11 mouse cellular contexts compared by ENCODE assay signal in the genomic region with DNA sequence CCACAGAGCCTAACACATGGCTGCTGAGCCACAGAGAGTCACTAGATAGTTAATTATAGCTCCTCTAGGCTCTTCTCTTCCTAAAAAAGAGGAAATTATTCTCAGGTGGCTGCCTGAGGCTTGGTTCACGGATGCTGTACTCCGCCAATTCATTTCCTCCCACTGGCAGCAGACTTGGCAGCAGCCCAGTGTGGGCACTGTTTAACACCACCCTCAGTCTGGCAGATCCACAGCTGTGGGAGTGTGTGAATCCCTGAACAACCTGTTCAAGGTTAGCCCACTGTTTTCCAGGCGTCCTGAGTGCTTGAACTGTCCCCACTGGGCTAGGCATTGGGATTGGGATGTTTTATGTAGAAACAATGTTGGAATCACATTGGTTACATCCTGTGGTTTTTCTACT. TPM values are rescaled to one million over a fixed set of nuclear protein-coding genes. Genes with fewer than 3 reads are reported as not detected.
DNase-seq lines count a peak whose midpoint lies in the region; ATAC-seq lines count a peak whose summit lies in the region.
"Had no signal": no experiment of that assay in that cellular context is flagged by ENCODE, and none has a peak within 500 bp of the region (broad histone marks: within the 10 kb centered on the region; RNA-seq: fewer than 3 reads in every experiment).

No protein-coding gene starts in this region.

- intact Hi-C loops in heart, postnatal 14 days (cut with DNase I) = no loop called here

- no peak overlapping the region for H3K4me2 ChIP-seq in neural tube, embryonic 15.5 days

- ATAC-seq in neural tube, embryonic 15.5 days (ENCODE audit: low FRiP score) = peak; percentile 65
- ATAC-seq: lung, postnatal 0 days had no signal

- no peaks in the 10 kb centered on the region for H3K9me3 ChIP-seq in neural tube, embryonic 15.5 days (replicated peaks)

- H3K27me3 ChIP-seq in neural tube, embryonic 15.5 days (replicated peaks) = no peaks in the 10 kb centered on the region

- no peaks in the 10 kb centered on the region for H3K36me3 ChIP-seq in neural tube, embryonic 15.5 days

- peaks cover 22% of the 10 kb centered on the region for H3K4me1 ChIP-seq in neural tube, embryonic 15.5 days

- no peak overlapping the region for H3K4me3 ChIP-seq in neural tube, embryonic 15.5 days (replicated peaks)

- WGBS in neural tube, embryonic 15.5 days = 32% methylated on average over 3 of the region's 3 CpGs

- peak; percentile 8 for DNase-seq in adrenal gland, postnatal 14 days
- no peak for DNase-seq in adrenal gland, adult 18-20 months (ENCODE audit: low spot score in 2 of 2)
- peak; percentile 30 for DNase-seq in cerebellum, adult 9-11 months
- peak; percentile 76 to 78 for DNase-seq in layer of hippocampus, adult 8-10 months (ENCODE audit: low spot score in 2 of 2)
- no peak for DNase-seq in adrenal gland, adult (ENCODE audit: inconsistent age in 2 of 2, low spot score in 1 of 2)
- DNase-seq in kidney, adult 8-10 months = no peak
- DNase-seq in heart, postnatal 14 days = no peak
- DNase-seq: thymus, postnatal 36 days had no signal

- no peak overlapping the region for H3K27ac ChIP-seq in neural tube, embryonic 15.5 days (replicated peaks)

- no peak overlapping the region for H3K9ac ChIP-seq in neural tube, embryonic 15.5 days (replicated peaks)

RNA-seq across cellular contexts. Expression of gene Frmpd2, which starts 50.0 kb away (rescaled TPM):
- total RNA-seq in adrenal gland, postnatal 14 days (2021) = not detected in 2 replicates
- total RNA-seq in adrenal gland, adult 18-20 months (2021) = not detected
- 1 to 10 TPM in 2 of 4 experiments, under 1 TPM in 2; 0.31 to 1.7 (median 0.73) TPM for total RNA-seq in layer of hippocampus, adult 8-10 months (2022)
- polyA plus RNA-seq in neural tube, embryonic 15.5 days (2015; fragmentation: Nextera tagmentation; extraction: Ambion mirVana) = 0.24 TPM in 1 of 2 replicates, not detected in the other
- under 1 TPM in 1 of 2 experiments, not detected in 1; 0.22 TPM for total RNA-seq in heart, postnatal 14 days (2021)
- total RNA-seq: granulocyte monocyte progenitor cell, adult 5-6 weeks had no signal

Comparison
In these comparisons a context has a peak if more than half of its experiments do, and no peak if none do; other contexts are left out.
1. DNase-seq: peak in adrenal gland, postnatal 14 days (single experiment), cerebellum, adult 9-11 months (single experiment) and layer of hippocampus, adult 8-10 months (2 of 2); none in adrenal gland, adult 18-20 months (0 of 2), adrenal gland, adult (0 of 2), kidney, adult 8-10 months (0 of 2) and heart, postnatal 14 days (0 of 2).